Mouse (Mus musculus) small intestine, adult 2 months (tissue): ENCODE measurements around the gene Amd1.

Experiments
- CTCF ChIP-seq: fragments of 200-500 bp; IDR thresholded peaks from 2 replicates; pipeline ENCODE4 v1.5.1; 2012; ENCODE audit warnings: low read depth, mild to moderate bottlenecking, control low read depth, inconsistent platforms, low read length, moderate library complexity, mixed read lengths; ENCODE audit not compliant: insufficient replicate concordance, insufficient read length; ENCODE audit errors: extremely low read depth
- POLR2A ChIP-seq: fragments of 200-500 bp; IDR thresholded peaks from 2 replicates; pipeline ENCODE4 v1.6.1; 2012; ENCODE audit warnings: low read depth, mild to moderate bottlenecking, control low read depth, inconsistent platforms, low read length, moderate library complexity

DNA sequence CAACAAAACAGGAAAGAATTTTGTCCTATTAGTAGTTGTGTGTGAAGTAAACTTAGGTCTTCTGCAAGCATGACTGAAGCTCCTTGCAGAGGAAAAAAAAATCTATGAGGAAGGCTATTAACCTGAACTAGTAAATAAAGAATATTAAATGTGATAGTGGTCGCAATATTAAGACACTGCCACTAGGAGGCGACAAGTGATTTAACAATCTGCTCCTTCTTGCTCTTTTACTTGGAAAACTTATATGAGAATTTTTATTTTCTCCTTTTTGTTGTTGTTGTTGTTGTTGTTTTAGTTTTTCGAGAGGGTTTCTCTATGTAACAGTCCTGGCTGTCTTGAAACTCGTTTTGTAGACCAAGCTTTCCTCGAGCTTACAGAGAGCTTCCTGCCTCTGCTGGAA, 43.0 kb downstream of the Amd1 start:
- TF ChIP-seq CTCF = no peak
- no peak for TF ChIP-seq POLR2A
